Mouse (Mus musculus): ENCODE results near the gene Samd4b.

The Samd4b gene

GRCm38 (mm10) chr7:28376011-28376771 lies 221.8 kb downstream of the Samd4b start:
- DNase-seq = peak in 1 of 2 experiments; percentile 33

DNA sequence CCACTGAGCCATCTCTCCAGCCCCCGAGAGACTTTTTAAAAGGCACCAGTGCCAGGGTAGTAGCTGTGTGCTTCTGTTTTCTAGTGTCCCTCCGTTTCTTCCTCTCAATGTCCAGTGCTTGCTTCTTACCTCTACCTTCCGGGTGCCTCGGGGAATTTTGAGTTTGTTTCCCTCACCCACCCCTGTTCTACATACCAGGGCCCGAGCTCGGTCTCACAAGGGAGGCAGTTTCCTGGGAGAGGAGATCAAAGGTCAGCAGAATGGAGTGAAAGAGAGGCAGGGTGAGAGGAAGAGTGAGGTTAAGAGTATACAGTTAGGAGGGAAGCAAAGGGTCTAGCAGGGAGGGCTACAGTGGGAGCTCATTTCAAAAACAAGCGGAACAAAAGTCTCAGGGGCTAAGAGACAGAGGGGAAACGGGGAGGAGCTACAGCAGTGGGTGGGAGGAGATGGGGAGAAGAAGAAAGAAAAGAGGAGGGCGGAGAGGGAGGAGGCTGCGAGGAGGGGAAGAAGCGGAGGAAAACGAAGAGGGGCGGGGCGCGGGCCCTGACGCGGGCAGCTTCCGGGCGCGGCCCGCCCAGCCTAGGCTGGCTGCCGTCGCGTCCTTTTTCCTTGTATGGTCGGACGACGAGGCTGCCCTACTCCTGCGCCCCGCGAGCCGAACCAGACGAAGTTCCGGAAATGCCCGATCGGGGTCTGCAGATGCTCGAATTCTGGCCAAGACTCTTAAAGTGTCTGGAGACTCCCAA lies 222.6 kb downstream of the Samd4b start:
- DNase-seq = peak; percentile 51 to 64

DNA sequence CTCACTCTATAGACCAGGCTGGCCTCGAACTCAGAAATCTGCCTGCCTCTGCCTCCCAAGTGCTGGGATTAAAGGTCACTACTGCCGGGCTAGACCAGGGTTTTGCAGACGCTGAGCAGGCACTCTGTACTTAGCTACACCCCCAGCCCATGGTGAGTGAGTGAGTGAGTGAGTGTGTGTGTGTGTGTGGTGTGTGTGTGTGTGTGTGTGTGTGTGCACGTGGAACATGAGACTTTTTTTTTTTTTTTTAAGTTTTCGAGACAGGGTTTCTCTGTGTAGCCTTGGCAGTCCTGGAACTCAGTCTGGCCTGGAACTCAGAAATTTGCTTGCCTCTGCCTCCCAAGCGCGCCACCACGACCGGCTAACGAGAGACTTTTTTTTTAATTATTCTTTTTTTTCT lies 223.3 kb downstream of the Samd4b start:
- DNase-seq = no peak

DNA sequence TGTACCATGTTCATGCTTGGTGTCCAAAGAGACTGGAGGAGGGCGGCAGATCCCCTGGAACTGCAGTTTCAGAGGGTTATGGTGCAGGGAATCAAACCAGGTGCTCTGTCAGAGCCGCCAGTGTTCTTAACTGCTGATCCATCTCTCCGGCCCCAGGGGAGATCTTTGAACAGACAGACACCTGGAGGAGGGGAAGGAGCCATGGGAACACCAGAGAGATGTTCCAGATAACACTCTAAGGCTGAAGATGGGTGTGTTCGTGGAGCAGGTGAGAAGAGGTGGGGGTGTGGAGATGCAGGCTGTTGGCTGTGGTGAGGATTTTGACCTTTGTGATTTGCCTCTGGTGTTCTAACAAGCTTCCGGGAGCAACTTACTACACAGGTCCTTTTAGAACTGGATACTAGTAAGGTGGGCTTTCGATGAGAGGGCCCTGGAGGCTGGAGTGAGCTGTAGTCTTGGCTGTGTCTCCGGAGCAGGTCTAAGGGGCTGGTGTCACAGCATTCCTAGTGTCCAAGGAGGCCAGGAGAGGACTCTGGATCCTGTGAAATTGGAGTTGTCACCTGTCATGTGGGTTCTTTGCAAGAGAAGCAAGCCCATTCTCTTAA lies 224.0 kb downstream of the Samd4b start:
- no peak for DNase-seq

DNA sequence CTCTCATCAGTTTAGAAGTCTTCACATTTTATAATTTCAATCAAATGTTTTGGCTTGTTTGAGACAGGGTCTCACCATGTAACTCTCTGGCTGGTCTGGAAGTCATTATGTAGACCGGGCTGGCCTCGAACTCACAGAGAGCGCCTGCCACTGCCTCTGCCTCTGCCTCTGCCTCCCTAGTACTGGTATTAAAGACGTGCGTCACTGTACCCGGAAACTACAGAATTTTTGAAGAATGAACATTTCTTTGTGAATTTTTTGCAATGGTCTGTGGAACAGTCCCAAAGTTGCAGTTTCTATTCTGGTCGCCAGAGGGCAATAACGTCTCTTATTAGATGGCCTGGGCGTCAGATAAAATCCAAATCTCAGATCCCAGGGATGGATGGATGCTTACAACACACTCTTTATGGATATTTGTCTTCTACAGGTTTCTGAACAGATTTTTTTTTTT lies 224.8 kb downstream of the Samd4b start:
- DNase-seq = peak; percentile 68 to 82

DNA sequence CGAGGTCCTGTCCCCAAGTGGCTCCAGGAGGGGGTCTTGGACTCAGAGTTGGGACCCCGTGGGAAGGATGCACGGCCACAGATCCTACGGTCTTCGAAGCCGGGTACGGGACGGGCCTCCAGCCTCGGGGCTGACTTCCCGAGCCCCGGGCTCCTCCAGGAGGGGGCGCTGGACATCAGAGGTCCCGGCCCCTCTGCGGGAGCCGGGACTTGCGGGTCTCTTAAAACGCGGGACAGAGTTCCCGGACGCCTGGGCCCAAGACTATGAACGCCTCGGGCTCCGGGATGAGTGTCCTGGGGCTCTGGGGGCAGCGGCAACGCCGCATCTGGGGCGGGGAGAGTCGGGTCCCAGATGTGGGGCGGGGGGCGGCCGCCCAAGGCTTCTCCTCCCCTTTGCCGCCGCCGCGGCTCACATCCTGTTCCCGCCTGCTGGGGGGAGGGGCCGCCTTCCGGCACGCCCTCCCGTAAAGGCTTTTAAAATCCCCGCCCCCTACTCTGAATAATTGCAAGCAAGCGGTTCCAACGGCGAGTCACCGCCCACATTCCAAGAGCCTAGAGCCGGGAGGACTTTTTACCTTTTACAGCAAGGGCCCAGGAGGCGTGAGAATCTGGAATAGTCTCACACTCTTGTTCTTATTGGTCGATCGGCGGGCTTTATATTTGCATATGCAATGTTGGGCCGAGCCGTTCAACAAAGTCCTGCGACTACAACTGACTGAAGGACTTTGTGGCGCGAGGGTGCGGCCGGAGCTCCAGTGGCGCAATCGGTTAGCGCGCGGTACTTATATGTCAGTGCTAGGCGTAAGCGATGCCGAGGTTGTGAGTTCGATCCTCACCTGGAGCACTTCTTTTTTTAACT lies 225.5 kb downstream of the Samd4b start, which contains the start of gene Plekhg2:
Plekhg2 (minus strand) TSS at position 349 of the 858 bp plus-strand sequence.
- peak; percentile 88 to 96 for DNase-seq

DNA sequence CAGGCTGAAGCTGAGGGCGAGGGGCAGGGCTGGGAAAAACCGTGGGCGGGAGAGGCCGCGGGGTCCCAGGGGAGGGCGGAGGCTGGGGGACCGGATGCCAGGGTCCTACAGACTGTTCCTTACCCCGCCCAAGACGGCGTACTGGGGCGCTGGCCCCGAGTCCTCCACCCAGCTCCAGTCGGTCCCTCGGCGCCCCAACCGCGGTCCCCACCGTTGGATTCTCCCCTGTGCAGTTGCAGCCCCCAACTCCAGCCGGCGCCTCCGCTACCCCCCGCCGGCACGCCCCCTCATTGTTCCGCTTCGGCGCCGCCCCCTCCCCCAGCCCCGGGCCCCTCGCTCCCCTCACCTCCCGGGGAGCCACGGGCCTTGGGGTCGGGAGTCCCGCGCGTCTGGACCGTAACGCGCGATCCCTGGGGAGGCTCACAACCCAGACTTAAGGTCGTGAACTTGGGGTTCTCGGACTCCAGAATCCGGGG lies 226.4 kb downstream of the Samd4b start:
- DNase-seq = no peak

DNA sequence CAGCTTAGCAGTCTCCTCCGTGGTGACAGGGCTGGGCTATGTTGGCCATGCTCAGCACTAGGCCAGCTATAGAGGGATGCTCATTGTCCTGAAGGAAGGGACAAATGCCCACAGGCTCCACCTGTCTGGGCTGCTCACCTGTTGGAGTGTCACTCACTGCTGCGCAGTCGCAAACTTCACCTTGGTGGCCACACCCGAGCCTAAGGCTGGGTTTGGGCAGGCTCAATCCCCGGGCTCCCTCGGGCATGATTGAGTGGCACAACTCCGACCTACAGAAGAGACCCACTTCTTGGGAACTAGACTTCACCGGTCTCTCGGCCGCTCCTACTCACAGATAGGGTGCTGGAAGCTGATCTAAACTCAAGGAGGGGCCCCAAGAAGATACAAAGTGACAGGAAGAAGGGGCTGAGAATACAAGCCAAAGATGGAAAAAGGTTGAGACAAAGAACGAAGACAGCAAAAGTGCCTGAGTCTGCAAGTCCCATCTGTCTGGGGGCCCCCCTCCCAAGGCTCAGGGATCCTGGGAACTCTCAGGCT lies 226.9 kb downstream of the Samd4b start:
- DNase-seq = no peak

- no peak for DNase-seq
These were observed 227.9 kb downstream of the Samd4b start for GRCm38 (mm10) chr7:28370051-28370450.

DNA sequence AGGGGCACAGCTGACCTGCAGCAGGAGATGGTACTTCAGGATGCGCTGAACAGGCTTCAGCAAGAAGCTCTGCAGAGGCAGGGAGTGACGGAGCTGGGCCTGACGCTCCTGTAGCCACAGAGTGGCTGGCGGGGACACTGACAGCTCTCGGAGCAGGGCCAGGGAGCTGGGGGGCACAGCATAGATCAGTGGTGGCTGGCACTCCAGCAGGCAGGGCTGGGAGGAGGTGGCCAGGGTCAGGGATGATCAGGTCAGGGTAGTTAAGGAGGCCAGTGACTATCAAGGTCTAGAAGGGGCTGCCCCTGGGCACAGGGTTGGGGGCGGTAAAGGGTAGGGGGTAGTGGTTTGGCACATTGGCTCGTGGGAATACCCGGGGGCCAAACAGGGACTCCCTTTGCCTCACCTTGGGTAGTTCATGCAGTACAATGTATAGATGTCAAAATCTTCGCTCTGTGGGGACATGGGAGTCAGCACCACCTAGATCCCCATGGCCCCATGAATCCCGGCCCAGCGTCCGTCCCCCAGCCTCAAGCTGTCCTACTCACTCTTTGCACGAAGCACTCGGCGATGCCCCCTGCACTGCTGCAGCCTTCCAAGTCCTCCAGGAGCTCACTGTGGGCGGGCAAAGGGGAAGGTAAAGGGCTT lies 229.5 kb downstream of the Samd4b start:
- DNase-seq = no peak

GRCm38 (mm10) chr7:28367663-28368275 lies 230.2 kb downstream of the Samd4b start:
- no peak for DNase-seq

DNA sequence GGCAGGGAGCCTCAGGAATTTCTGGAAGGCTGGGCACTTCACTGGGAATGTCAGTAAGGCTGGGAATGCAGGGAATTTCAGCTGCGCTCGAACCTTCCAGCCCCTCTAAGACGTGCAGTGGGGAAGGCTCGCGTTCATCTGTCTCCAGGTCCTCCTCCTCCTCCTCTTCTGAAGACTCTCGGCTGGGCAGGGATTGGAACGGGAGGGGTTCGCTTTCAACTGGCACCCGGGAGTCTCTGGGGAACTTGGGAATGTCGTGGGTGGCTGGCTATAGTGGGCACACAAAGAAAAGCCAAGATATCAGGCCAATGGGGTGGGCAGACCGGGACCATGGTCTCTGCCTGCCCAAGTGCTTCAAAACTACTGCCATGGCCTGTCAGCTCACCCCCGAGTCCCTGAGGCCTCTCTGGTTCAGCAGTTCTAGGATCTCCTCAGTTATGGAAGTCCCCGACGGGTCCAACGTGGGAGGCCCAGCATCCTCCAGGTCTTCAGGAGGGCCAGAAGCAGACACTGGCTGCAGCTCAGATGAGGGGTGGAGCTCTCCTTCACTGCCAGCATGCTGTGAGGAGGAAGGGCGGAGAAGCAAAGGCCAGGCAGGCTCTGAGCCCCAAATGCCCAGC lies 235.4 kb downstream of the Samd4b start:
- no peak for DNase-seq

- no peak for DNase-seq
These were observed 236.2 kb downstream of the Samd4b start for GRCm38 (mm10) chr7:28361647-28362341.

GRCm38 (mm10) chr7:28360291-28360690 lies 237.7 kb downstream of the Samd4b start:
- DNase-seq = no peak

- no peak for DNase-seq
These were observed 238.1 kb downstream of the Samd4b start for GRCm38 (mm10) chr7:28359854-28360253.

DNA sequence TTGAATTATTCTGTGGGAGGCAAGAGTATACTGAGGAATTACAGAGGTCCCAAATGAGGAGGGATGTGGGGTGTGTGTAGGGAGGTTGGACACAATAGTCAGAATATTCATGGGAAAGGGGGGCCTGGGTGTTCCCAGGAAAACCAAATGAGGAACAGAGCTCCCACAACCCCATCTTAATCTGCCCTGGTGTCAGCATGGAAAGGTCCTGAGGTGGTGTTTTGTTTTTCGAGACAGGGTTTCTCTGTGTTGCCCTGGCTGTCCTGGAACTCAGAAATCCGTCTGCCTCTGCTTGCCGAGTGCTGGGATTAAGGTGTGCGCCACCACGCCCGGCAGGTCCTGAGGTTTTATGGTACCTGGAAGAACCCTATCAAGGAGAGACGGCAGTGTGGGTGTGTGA lies 239.5 kb downstream of the Samd4b start:
- no peak for DNase-seq

DNA sequence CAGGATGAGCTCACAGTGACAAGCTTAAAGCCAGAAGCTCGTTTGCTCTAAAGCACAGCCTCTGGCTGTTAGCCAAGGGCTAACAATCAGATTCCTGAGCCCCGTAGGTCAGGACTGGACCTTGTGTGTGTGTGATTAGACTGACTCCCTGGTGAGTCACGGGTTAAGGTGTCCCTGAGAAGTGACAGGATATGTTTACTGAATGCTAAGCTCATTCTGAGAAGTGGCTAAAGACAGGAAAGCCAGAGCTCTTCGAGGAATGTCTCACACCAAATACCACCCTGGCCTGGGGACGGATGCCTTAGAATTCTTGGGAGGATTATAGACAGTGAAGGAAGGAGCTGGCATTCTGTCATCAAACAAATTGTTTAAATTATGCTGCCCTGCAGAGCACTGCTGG lies 240.0 kb downstream of the Samd4b start:
- DNase-seq = no peak

DNA sequence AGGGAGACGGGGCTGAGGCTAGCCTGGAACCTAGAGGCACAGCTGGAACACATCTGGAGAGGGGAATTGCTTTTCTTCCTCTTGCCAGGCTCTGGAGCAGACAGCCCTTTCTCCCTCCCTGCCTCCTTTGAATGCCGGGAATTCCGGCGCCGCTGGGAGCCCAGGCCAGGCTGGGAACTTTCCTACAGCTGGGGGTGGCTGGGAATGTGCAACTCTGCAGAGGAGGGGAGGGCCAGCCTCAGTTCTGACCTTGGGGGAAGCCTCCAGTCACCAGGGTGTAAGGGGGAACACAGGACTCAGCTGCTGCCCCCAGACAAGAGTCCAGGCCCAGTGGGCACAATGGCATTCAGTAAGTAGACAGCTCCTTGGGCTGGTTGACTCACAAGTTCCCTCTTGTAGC lies 241.0 kb downstream of the Samd4b start:
- no peak for DNase-seq

GRCm38 (mm10) chr7:28355221-28355620 lies 242.7 kb downstream of the Samd4b start:
- DNase-seq = no peak

GRCm38 (mm10) chr7:28354596-28354995 lies 243.3 kb downstream of the Samd4b start:
- DNase-seq = no peak
